Mouse (Mus musculus): ENCODE data around the gene Map3k4. TPM values are rescaled to one million over a fixed set of nuclear protein-coding genes. Genes with fewer than 3 reads are reported as not detected.
A peak's percentile ranks its signal among the peaks of the same experiment; 100 is the strongest.
"Not testable (repeated sequence)": the region's sequence is repeated elsewhere in the genome, so short reads cannot be mapped to it uniquely, and the experiment has no call there.

Map3k4 gene
- total RNA-seq, 2 experiments from 2014 or later = 39.4 to 44.4 TPM

DNA sequence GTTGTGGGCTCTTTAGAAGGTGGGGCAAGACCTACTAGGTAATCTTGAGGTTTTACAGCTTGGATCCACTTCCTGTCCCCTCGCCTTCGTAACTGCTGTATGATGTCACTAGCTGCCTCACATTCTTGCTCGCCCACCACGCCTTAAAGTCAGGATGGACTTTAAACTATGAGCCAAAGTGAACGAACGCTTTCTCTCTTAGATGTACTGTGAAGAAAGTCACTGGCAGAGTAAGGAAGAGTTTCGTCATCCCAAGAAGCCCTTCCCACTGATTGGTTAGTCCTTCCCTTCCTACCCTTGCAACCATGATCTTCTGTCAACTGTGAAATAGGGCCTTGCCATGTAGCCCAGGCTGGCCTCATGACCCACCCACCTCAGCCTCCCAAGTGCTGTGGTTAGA, 87.5 kb downstream of the Map3k4 start:
- DNase-seq (ENCODE audit: low spot score in 2 of 2) = no peak
- intact Hi-C loops (cut with DNase I) = no loop called here

DNA sequence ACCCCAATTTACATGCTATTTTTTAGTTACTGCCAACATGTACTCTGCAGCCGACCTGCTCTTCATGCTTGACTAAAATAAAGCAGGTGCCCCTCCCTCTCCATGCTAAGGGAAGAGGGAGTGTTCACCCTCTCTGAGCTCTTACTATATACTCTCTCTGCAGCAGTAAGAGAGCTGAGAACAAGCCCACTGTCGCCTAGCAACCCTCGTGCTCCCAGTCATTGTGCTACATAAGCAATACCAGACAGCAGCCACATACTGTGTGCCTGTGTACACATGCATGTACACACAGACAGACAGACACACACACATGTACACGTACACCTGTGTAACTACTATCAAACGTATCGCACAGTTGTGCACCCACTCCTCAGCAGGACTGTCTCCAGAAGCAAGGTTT, 88.4 kb downstream of the Map3k4 start:
- peak; percentile 55 to 77 for DNase-seq (ENCODE audit: low spot score in 2 of 2)
- intact Hi-C loops (cut with DNase I) = no loop called here

DNA sequence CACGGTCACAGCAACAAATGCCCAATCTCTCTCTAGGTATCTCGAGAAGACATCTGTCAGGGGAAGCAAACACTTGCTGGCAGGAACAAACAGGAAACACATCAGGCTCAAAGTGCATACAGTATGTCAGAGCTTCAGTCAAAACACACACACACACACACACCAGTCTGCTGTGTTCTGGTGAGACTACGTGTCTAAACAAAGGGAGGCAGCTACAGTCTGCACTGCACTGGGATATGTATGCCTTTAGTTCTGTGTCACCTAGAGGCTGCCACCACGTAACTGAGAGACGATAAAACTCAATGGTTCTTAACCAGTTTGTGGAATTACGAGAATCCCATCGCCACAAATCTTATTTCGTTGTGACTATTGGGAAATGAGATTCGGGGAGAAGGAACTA, 88.8 kb downstream of the Map3k4 start:
- intact Hi-C loops (cut with DNase I) = loop anchor here (5.0 kb wide), 1 partner anchor 143 kb away; no protein-coding TSS in a partner anchor

DNA sequence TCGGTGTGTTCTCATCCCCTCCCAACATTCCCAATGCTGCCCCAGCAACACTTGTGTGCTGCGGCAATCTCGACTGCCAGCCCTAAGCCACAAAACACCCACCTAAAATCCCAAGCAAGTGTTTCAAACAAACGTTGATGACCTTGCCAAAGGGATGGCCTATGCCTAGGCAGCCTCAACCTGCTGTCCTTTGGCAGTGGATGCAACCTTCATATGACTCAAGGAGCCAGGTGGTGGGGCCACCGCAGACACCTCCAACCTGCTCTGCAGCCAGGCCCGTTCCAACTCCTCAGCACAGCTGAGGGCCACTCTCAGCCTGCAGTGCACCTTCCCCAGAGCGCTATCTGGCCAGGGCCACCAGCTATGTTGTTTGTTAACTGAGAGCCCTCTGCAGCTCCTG, 90.1 kb downstream of the Map3k4 start:
- intact Hi-C loops (cut with DNase I) = loop anchor here (5.0 kb wide), 1 partner anchor 144 kb away; no protein-coding TSS in a partner anchor
- no peak for DNase-seq (ENCODE audit: low spot score in 2 of 2)

More for the DNA sequence above, 88.8 kb downstream of the Map3k4 start:
- no peak for DNase-seq (ENCODE audit: low spot score in 2 of 2)

DNA sequence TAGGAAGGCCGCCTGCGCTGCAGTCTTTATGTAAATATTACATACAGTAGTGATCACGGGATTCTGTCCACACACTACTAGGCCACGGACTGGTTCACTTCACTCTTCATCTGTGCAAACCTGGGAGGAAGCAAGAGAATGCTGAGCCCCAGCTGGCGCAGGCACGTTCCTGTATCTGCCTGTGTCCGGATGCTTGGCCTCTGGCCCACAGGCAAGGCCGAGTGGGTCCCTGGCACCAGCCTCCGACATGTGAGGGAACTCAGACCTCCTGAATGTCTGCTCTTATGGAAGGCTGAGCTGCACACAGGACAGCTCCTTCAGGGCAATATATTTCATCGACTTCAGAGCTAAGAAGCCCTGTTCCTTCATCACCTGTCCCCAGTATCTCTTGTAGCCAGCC, 90.6 kb downstream of the Map3k4 start:
- intact Hi-C loops (cut with DNase I) = loop anchor here (5.0 kb wide), 1 partner anchor 144 kb away; no protein-coding TSS in a partner anchor
- no peak for DNase-seq (ENCODE audit: low spot score in 2 of 2)

DNA sequence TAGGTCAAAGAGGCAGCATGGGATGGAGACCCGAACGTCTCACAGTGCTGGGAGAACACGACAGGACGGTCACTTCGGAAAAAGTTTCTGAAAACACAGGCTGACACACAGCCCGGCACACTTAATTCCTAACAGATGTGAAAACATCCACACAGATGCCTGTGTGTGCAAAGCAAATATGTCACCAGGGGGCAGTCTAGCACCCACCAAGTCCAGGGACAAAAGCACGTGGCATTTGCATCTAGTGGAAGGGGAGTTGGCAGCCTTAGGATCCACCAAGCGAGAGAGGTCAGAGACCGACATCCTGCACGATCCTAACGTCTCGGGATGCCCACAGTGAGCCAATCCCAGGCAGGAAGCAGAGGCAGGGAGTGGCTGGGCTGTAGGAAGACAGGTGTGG, 92.0 kb downstream of the Map3k4 start:
- intact Hi-C loops (cut with DNase I) = loop anchor here (5.0 kb wide), 1 partner anchor 146 kb away; no protein-coding TSS in a partner anchor
- DNase-seq (ENCODE audit: low spot score in 2 of 2) = no peak

DNA sequence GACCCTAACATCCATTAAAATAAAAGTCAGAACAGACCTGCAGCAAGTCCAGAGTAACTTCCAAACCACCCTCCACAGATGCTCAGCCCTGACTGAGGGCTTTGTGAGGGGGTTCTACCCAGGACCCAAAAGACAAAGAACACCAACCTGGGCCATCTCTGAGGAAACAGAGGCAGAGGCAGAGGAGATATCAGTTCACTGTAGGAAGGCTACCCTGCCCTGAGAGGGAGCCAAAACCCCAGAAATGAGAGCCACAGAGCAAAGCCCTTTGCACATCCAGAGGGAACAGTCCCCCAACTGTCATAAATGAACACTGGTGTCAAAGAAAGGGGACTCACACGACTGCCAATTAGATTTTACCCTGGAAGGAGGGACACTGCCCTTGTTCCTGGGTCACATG, 93.4 kb downstream of the Map3k4 start:
- DNase-seq (ENCODE audit: low spot score in 2 of 2) = no peak
- intact Hi-C loops (cut with DNase I) = loop anchor here (5.0 kb wide), 1 partner anchor 147 kb away; no protein-coding TSS in a partner anchor

DNA sequence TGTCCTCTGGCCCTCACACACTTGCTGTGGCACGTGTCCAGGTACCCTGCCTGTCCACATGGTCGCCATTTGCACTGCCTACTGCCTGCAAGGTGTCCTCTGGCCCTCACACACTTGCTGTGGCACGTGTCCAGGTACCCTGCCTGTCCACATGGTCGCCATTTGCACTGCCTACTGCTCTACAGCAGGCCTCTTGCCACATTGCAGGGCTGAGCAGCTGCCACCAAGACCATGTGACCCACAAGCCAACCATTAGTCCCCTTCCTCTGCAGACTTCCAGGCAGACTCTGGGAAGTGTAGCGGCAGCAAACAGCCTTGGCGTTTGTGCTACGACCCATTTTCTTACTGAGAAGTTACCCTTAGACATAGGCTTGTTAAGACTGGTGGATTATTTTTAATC, 94.0 kb downstream of the Map3k4 start:
- DNase-seq (ENCODE audit: low spot score in 2 of 2); intact Hi-C loops (cut with DNase I): not testable (repeated sequence)

DNA sequence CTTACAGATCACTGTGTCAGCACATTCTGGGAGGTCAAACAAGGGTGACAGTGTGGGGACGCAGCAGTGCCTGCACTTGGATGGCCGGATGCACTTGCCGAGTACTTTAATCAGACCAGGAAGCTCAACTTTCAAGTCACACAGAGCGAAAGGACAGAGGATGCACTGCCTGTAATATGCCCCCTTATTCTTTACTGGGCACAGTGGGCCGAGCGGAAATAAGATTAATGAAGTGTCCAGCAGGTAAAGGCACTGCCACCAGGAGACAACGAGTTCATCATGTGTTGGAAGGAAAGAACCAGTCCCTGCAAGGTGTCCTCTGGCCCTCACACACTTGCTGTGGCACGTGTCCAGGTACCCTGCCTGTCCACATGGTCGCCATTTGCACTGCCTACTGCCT, 94.5 kb downstream of the Map3k4 start:
- DNase-seq (ENCODE audit: low spot score in 2 of 2) = no peak
- intact Hi-C loops (cut with DNase I) = no loop called here

DNA sequence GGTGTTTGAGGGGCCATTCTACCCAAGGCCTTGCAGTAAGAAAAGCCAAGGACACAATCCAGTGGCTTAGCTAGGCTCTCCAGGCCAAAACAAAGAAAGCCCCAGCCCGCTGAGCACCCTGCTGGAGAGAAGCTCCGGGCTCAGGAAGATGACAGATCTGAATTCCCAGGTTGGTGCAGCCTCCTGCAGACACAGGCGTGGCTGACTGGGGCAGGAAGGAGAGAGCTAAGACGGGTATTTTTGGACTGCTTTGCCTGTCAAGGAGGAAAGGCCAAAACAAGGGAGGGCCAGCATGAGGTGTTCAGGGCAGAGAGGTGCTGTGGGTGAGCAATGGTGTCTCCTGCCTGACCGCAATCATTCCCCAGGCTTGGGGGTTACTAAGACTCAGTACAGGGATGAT, 94.9 kb downstream of the Map3k4 start:
- intact Hi-C loops (cut with DNase I) = no loop called here
- DNase-seq (ENCODE audit: low spot score in 2 of 2) = no peak

DNA sequence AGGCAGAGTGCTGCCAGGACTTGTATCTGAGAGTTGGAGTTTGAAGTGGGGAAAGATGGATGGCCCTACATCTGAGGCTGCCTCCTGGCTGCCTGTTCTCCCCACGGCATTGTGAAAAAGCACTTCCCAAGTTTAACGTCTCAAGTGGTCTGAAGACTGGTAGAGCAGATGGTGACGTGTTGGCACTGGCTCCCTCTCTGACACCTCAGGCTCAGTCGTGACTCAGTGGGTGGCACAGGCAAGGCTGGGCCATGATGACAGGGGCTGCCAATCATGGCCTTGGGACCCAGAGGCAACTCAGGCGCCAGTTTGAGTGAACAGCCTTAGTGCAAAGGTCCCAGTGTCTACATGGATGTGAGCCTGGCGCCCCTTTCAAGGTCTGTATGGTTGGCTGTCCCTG, 96.7 kb downstream of the Map3k4 start:
- intact Hi-C loops (cut with DNase I) = no loop called here
- DNase-seq (ENCODE audit: low spot score in 2 of 2) = peak in 1 of 2 experiments; percentile 87

DNA sequence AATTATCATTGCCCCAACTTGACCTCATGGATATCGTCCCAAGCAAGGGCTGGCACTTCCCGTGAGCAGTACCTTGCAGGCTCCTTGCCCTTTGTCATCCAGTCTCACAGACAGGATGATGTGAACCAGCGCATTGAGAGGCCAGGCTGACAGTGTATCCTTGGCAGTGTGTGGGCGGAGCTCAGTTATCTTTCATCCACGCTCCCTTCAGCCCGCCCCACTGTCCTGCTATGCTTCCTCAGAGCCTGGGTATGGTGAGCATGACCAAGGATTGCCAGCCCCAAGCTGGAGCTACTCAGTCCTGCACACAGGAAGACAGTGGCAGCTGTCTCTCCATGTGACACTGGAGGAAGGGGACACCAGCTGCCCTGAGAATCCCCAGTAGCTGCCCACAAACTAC, 102.4 kb downstream of the Map3k4 start:
- intact Hi-C loops (cut with DNase I) = no loop called here
- DNase-seq (ENCODE audit: low spot score in 2 of 2) = no peak

DNA sequence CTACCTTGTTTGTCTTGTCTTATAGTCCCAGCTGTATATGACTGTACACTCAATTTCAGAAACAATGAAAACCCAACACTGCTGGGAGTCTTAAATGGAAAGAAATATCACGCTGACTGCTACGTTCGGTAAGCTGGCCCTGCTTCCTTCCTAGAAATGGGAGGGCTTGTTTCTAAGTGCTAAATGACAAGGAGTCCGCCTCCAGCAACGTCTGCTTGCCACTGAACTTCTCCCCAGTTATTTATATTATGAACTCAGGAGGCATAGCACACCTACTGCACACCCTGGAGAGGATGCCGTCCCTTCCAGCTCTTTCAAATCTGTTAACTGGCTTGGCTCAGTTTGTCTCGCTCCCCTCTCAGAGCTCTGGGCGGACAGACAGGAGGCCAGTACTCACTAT, 105.2 kb downstream of the Map3k4 start:
- intact Hi-C loops (cut with DNase I) = loop anchor here (2.0 to 5.0 kb wide), 2 partner anchors 59 to 96 kb away; partner anchors contain the start of gene Agpat4
- peak in 1 of 2 experiments; percentile 82 for DNase-seq (ENCODE audit: low spot score in 2 of 2)

DNA sequence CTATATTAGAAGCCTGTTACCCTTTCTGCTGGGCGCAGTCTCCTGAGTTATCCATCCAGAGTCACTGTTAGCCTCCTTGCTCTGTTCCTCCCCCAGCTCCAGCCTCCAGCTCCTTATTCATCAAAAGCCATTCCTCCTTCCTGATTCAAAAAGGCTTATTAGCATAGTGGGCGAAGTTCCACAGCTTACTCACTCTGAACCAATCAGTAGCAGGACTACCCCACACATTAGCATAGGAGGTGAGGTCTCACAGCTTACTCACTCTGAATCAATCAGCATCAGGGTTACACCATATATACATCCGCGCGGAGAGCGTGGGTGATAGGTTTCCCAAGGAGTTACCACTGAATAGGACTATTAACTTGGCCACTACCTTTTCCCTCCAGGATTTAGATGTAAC, 106.3 kb downstream of the Map3k4 start:
- intact Hi-C loops (cut with DNase I) = loop anchor here (2.0 to 5.0 kb wide), 2 partner anchors 58 to 95 kb away; partner anchors contain the start of gene Agpat4
- DNase-seq (ENCODE audit: low spot score in 2 of 2) = peak in 1 of 2 experiments; percentile 83

DNA sequence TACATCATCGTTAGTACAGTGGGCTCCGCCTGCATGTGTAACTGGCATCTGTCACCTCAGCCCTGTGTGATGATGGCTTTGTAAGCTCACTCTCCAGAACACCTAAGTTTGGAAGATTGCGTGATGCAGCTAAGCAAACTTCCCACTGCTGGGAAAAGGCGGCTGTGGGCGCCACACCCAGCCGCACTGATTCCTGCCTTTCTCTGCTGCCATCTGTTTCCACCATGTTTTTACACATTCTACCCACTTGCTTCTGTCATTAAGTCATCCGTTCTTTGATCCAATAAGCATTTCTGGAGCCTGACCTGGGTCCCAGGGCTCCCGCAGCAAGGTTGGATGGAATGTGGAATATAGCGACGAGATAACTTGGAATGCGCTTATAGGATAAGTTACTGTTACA, 106.7 kb downstream of the Map3k4 start:
- peak in 1 of 2 experiments; percentile 74 for DNase-seq (ENCODE audit: low spot score in 2 of 2)
- intact Hi-C loops (cut with DNase I) = loop anchor here (2.0 to 5.0 kb wide), 2 partner anchors 57 to 95 kb away; partner anchors contain the start of gene Agpat4

DNA sequence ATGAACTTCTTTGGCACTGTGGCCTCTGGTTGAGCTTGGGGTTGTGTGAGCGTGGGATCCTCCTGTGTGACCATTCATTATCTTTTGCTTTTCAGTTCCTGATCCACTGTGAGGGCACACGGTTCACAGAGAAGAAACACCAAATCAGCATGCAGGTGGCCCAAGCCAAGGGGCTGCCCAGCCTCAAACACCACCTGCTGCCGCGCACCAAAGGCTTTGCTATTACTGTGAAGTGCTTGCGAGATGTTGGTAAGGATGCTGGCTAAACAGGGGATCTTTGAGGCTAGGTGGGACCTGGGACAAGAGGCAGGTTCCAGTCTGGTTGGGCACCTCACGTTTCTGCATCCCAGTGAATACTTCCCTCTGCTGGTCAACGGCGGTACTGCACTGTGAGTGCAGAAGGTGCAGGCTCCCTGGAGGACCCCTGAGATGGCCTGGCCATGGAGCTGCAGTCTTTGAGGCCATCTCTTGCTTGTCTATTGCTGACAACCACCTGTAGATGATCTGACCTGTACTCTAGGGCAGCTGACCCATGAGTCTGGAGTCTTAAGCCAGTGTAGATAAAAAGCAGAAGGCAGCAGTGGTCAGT, 108.0 kb downstream of the Map3k4 start:
- DNase-seq (ENCODE audit: low spot score in 2 of 2) = peak; percentile 84 to 85
- intact Hi-C loops (cut with DNase I) = loop anchor here (1.0 to 5.0 kb wide), 2 partner anchors 93 to 171 kb away; partner anchors contain the start of gene Agpat4

DNA sequence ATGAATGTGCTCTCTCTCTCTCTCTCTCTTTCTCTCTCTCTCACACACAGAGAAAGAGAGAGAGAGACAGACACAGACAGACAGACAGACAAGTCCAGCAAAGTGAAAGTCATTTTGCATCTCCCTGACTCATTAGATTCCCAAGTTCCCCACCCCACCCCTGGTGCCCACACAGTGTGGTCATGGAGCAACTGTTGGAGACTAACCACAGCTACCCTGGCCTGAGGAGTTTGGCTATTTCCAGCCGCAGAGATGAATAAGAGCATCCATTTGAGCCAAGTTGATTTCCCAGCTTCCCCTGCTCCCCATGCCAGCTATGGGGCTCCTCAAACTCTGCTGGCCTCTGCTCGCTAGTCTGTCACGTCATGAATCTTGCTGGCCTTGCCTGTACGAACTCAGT, 109.1 kb downstream of the Map3k4 start:
- no peak for DNase-seq (ENCODE audit: low spot score in 2 of 2)
- intact Hi-C loops (cut with DNase I) = no loop called here

DNA sequence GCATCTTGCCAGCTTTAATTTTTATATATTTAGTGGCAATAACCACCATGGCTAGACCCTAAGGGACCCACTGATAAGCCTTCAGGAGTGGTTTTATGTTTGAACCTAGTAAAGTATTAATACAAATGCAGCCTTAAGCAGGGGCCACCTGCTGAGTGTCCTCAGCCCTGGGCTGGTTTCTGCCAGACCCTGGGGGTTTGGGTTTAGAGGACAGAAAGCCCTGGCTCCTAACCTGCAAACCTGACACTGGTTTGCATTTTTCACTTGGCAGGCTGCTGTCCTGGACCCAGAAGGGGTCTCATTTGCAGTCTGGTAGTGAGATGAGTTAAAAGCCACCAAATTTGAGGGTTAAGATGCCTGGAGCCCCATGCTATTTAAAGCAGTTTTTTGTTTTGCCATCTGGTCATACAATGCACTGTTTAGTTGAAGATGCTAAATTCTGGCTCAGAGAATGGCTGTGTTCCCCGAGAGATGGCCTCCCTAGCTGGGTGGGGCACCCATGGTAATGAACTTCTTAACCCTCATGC, 111.5 kb downstream of the Map3k4 start:
- intact Hi-C loops (cut with DNase I) = no loop called here
- DNase-seq (ENCODE audit: low spot score in 2 of 2) = no peak

DNA sequence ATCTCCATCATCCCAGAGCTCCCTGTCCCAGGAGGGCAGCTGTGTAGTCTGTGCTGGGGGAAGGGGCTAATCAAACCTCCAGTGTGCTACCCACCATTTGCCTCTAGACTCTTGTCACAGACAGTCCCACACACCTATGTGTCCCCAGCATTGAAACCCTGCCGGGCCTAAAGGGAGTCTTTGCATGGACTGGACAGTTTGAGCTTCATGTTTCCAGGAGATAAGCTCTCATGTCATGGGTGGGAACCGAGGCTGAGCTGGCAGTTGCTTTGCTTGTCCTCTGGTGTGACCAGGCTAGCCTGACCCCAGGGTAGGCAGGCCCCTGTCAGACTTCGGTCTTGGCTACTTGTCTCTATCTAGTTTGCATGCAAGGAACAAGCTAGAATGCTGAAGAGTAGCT, 112.3 kb downstream of the Map3k4 start:
- intact Hi-C loops (cut with DNase I) = no loop called here
- no peak for DNase-seq (ENCODE audit: low spot score in 2 of 2)

DNA sequence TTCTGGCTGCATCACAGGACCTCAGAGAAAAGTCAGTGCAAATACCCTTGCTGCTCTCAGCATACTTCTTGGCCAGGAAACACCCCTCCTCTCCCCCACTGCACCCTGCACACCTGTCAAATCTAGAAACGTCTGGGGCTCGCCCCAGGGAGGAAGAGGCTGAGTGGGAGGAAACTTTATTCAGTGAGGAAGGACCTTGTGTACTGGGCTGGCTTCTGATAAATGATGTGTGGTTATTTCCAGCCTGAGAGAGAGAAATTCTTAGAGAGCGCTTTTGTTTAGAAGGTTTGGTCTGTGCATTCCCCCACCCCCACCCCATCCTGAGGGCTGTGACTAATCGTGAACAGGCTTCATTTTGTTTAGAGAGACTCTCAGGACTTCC, 112.9 kb downstream of the Map3k4 start:
- DNase-seq (ENCODE audit: low spot score in 2 of 2) = no peak
- intact Hi-C loops (cut with DNase I) = no loop called here

DNA sequence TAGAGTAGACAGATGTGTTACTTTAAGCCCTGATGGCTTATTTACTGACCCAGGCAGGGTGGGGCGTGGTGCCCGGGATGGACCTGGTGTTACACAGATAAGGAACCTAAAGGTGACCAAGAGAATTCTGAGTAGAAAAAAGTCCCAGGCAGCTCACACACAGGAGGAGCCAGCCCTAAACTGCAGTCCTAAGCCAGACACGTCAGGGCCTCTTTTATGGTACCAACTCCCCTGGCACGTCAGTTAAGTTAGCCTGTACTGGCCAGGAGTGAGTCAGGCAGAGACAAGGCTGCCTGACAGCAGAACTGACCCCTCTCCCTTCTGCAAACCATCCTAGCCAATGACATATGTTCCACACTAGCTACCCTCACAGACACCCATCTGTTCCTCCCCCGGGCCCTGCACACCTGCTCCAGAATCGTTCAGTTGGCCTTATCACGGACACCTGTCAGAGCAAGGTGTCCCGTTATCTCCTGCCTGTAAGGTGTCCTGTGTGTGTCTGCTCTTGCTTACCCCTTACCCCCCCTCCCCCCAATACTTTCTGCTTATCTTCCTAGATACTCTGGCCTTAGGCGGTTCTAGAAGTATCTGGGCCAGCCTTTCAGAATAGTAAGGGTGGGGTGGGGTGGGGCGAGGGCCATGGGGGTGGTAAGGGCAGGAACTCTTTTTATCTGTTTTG, 113.4 kb downstream of the Map3k4 start:
- intact Hi-C loops (cut with DNase I) = no loop called here
- no peak for DNase-seq (ENCODE audit: low spot score in 2 of 2)

Measured in left cerebral cortex, postnatal 25 days (tissue).